Mouse (Mus musculus): ENCODE measurements around the gene Cenpf. TPM values are rescaled to one million over a fixed set of nuclear protein-coding genes. Genes with fewer than 3 reads are reported as not detected.

Cenpf gene
- polyA plus RNA-seq, 1 experiment = 5.4 TPM

DNA sequence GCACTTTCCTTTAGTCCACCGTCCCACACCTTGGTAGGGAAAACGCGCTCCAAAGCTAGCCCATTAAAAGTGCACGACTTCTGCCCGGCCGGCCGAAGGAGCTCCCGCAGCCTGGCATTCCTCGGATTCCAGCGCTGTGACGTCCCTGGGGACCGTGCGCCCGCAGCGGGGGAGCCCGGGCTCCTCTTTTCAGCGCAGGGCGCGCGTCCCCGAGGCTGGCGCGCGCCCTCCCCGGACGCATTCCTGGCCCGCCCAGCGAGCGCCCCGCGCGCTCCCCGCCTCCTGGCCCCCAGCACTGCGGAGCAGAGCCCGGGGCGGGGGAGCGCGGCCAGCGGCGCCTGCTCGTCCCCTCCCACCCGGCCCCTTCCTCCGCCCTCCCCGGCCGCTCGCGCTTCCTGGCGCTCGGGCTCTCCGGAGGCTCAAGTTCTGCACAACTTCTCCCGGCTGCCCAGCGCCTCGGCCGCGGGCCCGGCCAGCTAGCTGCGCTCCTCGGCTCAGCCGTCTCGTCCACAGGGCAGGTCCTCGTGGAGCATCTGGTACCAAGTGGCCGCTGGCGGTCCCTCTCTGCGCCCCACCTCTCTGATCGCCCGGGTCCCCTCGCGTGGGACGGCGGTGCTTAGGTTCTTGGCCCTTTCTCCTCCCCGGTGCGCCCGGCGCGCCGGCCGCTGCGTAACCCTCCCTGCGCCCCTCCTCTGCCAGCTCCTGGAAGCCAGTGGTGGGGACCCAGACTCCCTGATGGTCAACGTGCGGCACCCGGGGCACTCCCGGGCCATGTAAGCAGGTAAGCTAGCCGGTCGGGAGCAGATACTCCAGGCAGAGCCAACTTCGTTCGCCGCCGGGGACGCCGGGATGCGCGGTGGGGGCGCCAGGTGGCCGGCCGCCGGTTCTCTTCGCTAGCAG is 40.2 kb upstream of the Cenpf start, which contains the start of gene Ptpn14:
Gene Ptpn14 (plus strand): TSS at position 385 of the 900 bp plus-strand sequence.
- Histone ChIP-seq H3K36me3 (ENCODE audit: control insufficient read depth, insufficient read depth) (peaks cover 30% of the 10 kb centered on the region), H3K79me3 (ENCODE audit: low read depth) (peaks cover 45% of the 10 kb centered on the region), H3K79me2 (ENCODE audit: control insufficient read depth, insufficient read depth) (peaks cover 51% of the 10 kb centered on the region), H3ac (ENCODE audit: control insufficient read depth, insufficient read length, low read depth) (peak within 1 kb of the TSS; percentile 79), H3K4me3 (ENCODE audit: insufficient read depth, poor library complexity, severe bottlenecking) (peak within 1 kb of the TSS; percentile 91), H3K27me3 (ENCODE audit: control insufficient read depth, insufficient read depth, insufficient read length) (no peaks in the 10 kb centered on the region)
- TF ChIP-seq MYOG (IDR thresholded peaks at IDR 0.05; ENCODE audit: control insufficient read depth, extremely low read depth, insufficient read length) = no peak
- TF ChIP-seq FOSL1 (IDR thresholded peaks at IDR 0.05; ENCODE audit: insufficient read depth, low read length, poor library complexity, severe bottlenecking) = no peak
- peak; percentile 22 for TF ChIP-seq MAX (IDR thresholded peaks at IDR 0.05)

DNA sequence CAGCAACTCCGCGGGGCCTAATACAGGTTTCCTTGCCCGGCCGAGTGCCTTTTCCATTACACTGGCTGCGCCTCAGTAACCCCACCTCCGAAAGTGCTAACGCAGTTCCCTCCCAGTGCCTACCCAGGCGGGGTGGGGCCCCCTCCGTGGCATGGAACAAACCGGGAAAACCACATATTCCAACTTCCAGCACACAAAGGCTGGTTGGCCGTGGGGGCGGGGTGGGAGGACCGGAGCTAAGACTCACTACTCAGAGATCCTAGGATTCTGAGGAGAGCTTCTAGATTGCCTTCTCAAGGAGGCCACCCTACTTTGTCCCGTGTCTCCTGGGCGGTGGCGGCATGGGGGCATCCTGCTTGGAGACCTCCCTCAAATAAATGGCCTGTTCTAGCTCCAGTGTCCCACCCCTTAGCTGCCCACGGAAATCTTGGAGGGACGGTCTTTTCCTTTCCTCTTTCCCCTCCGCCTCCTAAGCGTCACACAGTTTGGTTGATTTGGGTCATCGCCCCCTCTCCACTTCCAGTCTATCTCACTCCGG is 39.5 kb upstream of the Cenpf start:
- Histone ChIP-seq H3K36me3 (ENCODE audit: control insufficient read depth, insufficient read depth) (peaks cover 26% of the 10 kb centered on the region), H3ac (ENCODE audit: control insufficient read depth, insufficient read length, low read depth) (peak overlapping the region; percentile 79), H3K79me2 (ENCODE audit: control insufficient read depth, insufficient read depth) (peaks cover 43% of the 10 kb centered on the region), H3K27me3 (ENCODE audit: control insufficient read depth, insufficient read depth, insufficient read length) (no peaks in the 10 kb centered on the region), H3K79me3 (ENCODE audit: low read depth) (peaks cover 38% of the 10 kb centered on the region), H3K4me3 (ENCODE audit: insufficient read depth, poor library complexity, severe bottlenecking) (peak overlapping the region; percentile 91)
- no peak for TF ChIP-seq CEBPB (IDR thresholded peaks at IDR 0.05; ENCODE audit: low read depth)
- no peak for TF ChIP-seq MYOD1 (IDR thresholded peaks at IDR 0.05; ENCODE audit: control insufficient read depth, insufficient read length, low read depth)
- TF ChIP-seq FOSL1 (IDR thresholded peaks at IDR 0.05; ENCODE audit: insufficient read depth, low read length, poor library complexity, severe bottlenecking) = no peak
- peak; percentile 18 for TF ChIP-seq MAX (IDR thresholded peaks at IDR 0.05)
- TF ChIP-seq USF1 (IDR thresholded peaks at IDR 0.05; ENCODE audit: low read depth) = no peak
- no peak for TF ChIP-seq MYOG (IDR thresholded peaks at IDR 0.05; ENCODE audit: control insufficient read depth, extremely low read depth, insufficient read length)
- no peak for TF ChIP-seq CTCF (IDR thresholded peaks at IDR 0.05; ENCODE audit: control insufficient read depth, insufficient read depth, insufficient read length)

DNA sequence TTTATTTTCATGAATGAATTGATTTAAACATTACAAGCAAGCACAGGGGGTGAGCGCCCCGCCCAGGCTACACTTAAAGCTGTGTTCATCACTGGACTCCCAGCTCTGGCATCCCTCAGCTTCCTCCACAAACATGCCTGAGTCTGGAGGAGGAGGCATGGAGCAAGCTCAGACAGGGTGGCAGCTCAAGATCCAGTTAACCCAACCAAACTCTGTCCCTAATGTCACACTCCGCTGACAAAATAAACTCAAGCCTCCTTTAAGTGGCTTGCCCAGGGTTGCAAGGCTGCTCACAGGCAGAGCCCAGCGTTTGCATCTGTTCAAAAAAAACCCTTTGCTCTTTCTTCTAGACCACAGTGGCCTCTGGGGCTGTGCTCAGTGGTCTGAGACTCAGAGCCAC is 38.2 kb upstream of the Cenpf start:
- no peak for TF ChIP-seq MYOD1 (IDR thresholded peaks at IDR 0.05; ENCODE audit: control insufficient read depth, insufficient read length, low read depth)
- peaks cover 30% of the 10 kb centered on the region for H3K79me2 ChIP-seq (ENCODE audit: control insufficient read depth, insufficient read depth)
- H3K27me3 ChIP-seq (ENCODE audit: control insufficient read depth, insufficient read depth, insufficient read length) = no peaks in the 10 kb centered on the region
- peaks cover 14% of the 10 kb centered on the region for H3K36me3 ChIP-seq (ENCODE audit: control insufficient read depth, insufficient read depth)
- H3K79me3 ChIP-seq (ENCODE audit: low read depth) = peaks cover 25% of the 10 kb centered on the region
- H3K4me3 ChIP-seq (ENCODE audit: insufficient read depth, poor library complexity, severe bottlenecking) = no peak overlapping the region
- H3ac ChIP-seq (ENCODE audit: control insufficient read depth, insufficient read length, low read depth) = no peak overlapping the region

DNA sequence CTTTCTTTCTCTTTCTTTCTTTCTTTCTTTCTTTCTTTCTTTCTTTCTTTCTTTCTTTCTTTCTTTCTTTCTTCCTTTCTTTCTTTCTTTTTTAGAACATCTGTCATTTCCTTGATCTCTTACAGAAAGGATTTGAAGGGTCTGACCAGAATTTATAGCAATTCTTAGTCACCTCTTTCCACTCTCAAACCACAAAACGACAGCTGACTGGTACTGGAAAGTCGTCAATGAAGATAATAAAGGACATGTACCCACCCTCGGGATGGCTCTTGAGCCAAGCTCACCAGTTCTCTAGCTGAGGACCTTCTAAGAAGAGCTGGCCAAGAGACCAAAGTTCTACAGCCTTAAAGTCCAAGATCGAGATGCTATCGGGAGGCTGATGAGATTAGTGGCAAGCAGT is 30.7 kb upstream of the Cenpf start:
- H3K79me3 ChIP-seq (ENCODE audit: low read depth) = no peaks in the 10 kb centered on the region
- TF ChIP-seq MYOD1 (IDR thresholded peaks at IDR 0.05; ENCODE audit: control insufficient read depth, insufficient read length, low read depth) (peak; percentile 81), FOSL1 (IDR thresholded peaks at IDR 0.05; ENCODE audit: insufficient read depth, low read length, poor library complexity, severe bottlenecking) (peak; percentile 80), USF1 (IDR thresholded peaks at IDR 0.05; ENCODE audit: low read depth) (no peak), CTCF (IDR thresholded peaks at IDR 0.05; ENCODE audit: control insufficient read depth, insufficient read depth, insufficient read length) (no peak)
- H3K4me3 ChIP-seq (ENCODE audit: insufficient read depth, poor library complexity, severe bottlenecking) = no peak overlapping the region
- H3K79me2 ChIP-seq (ENCODE audit: control insufficient read depth, insufficient read depth) = no peaks in the 10 kb centered on the region
- H3K36me3 ChIP-seq (ENCODE audit: control insufficient read depth, insufficient read depth) = no peaks in the 10 kb centered on the region
- H3ac ChIP-seq (ENCODE audit: control insufficient read depth, insufficient read length, low read depth) = peak overlapping the region; percentile 28
- no peaks in the 10 kb centered on the region for H3K27me3 ChIP-seq (ENCODE audit: control insufficient read depth, insufficient read depth, insufficient read length)

DNA sequence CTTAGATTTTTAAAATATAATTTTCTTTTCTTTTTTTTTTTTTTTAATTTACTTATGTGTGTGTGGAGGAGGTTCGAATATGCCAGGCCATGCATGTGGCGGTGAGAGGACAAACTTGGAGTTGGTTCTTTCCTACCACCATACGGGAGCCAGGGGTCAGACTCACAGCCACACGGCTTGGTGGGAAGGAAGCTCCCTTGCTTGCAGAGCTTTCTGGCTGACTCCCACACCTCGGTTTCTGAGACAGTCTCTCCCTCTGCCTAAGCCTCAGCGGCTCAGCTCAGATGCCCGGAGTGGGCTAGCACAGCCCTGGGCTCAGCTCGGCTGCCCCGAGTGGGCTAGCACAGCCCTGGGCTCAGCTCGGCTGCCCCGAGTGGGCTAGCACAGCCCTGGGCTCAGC is 29.7 kb upstream of the Cenpf start:
- H3K27me3 ChIP-seq (ENCODE audit: control insufficient read depth, insufficient read depth, insufficient read length) = no peaks in the 10 kb centered on the region
- H3K79me2 ChIP-seq (ENCODE audit: control insufficient read depth, insufficient read depth) = no peaks in the 10 kb centered on the region
- TF ChIP-seq FOSL1 (IDR thresholded peaks at IDR 0.05; ENCODE audit: insufficient read depth, low read length, poor library complexity, severe bottlenecking) = no peak
- no peak for TF ChIP-seq MYOG (IDR thresholded peaks at IDR 0.05; ENCODE audit: control insufficient read depth, extremely low read depth, insufficient read length)
- TF ChIP-seq MYOD1 (IDR thresholded peaks at IDR 0.05; ENCODE audit: control insufficient read depth, insufficient read length, low read depth) = no peak
- no peak for TF ChIP-seq CEBPB (IDR thresholded peaks at IDR 0.05; ENCODE audit: low read depth)
- no peak for TF ChIP-seq USF1 (IDR thresholded peaks at IDR 0.05; ENCODE audit: low read depth)
- TF ChIP-seq MAX (IDR thresholded peaks at IDR 0.05) = no peak
- no peak for TF ChIP-seq CTCF (IDR thresholded peaks at IDR 0.05; ENCODE audit: control insufficient read depth, insufficient read depth, insufficient read length)
- no peaks in the 10 kb centered on the region for H3K79me3 ChIP-seq (ENCODE audit: low read depth)
- no peak overlapping the region for H3K4me3 ChIP-seq (ENCODE audit: insufficient read depth, poor library complexity, severe bottlenecking)
- H3K36me3 ChIP-seq (ENCODE audit: control insufficient read depth, insufficient read depth) = no peaks in the 10 kb centered on the region
- no peak overlapping the region for H3ac ChIP-seq (ENCODE audit: control insufficient read depth, insufficient read length, low read depth)

Measured in C2C12 (cell line).